Mouse (Mus musculus): ENCODE measurements at regions not wholly inside any gene's neighbourhood (a gene's known extent, or its start where the extent isn't known, plus 50 kb on each side); places are given as distances from the start of the nearest gene placed in this dataset.

DNA sequence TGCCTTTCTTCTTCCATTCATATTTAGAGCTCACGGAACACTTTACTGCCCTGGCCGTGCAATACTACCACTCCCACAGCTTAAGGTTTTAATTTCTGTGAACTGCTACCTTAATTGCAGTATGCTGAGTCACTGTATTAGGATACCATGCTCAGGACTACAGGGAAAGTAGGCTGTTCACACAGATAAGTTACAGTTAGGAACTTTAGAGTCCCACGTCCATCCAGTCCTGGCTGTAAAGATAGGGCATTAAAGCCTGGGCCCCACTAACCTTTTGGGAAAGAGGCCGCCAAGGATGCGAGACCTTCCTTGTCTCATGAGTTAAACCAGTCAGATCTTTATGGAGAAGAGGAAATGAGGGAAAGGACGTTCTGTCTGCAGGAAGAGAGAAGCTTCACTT is 574.6 kb downstream of the Stpg2 start:
- no peaks in the 10 kb centered on the region for H3K36me3 ChIP-seq (ENCODE audit: control insufficient read depth, insufficient read depth, low read length)
- no peaks in the 10 kb centered on the region for H3K9me3 ChIP-seq (ENCODE audit: control insufficient read depth, low read length)
- no peak overlapping the region for H3K9ac ChIP-seq (ENCODE audit: low read length)
- no peaks in the 10 kb centered on the region for H3K4me1 ChIP-seq (ENCODE audit: control insufficient read depth in 2 of 2, insufficient read depth in 2 of 2, low read length in 2 of 2)
- ATAC-seq (ENCODE audit: insufficient number of reproducible peaks, insufficient read depth, low FRiP score, low read depth) = no peak
- 69% methylated on average over 6 of the region's 6 CpGs for WGBS
- H3K27ac ChIP-seq (replicated peaks in 1 of 2; ENCODE audit: control insufficient read depth in 1 of 2, insufficient read depth in 1 of 2, low read depth in 2 of 2, low read length in 2 of 2) = no peak overlapping the region
- H3K27me3 ChIP-seq (ENCODE audit: control insufficient read depth, insufficient read depth, low read length) = no peaks in the 10 kb centered on the region
- no peak overlapping the region for H3K4me3 ChIP-seq (ENCODE audit: control insufficient read depth in 1 of 2, insufficient read depth in 1 of 2, low read depth in 1 of 2, low read length in 2 of 2)
- no peak overlapping the region for H3K4me2 ChIP-seq (ENCODE audit: low read length)

DNA sequence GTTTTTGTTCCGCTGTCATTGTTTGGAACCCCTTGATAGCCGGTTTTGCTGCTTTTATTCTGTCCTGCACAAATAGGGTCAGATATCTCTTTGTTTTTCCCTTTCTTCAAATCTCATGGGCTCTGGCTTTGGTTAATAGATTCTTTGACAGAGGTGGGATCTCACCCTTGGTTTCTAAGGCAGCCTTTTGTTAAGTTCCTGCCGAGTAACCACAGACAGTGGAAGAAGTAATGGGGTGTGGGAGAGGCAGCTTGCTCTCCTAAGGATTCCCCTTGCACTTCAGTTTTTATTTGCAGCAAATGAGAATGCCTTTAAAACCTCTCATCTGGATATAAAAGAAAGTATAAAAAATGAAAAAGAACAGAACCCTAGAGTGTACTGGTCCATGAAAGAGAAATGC is 577.9 kb downstream of the Stpg2 start:
- no peaks in the 10 kb centered on the region for H3K4me1 ChIP-seq (ENCODE audit: control insufficient read depth in 2 of 2, insufficient read depth in 2 of 2, low read length in 2 of 2)
- no peak overlapping the region for H3K4me2 ChIP-seq (ENCODE audit: low read length)
- 67% methylated on average over 3 of the region's 3 CpGs for WGBS
- no peak overlapping the region for H3K4me3 ChIP-seq (ENCODE audit: control insufficient read depth in 1 of 2, insufficient read depth in 1 of 2, low read depth in 1 of 2, low read length in 2 of 2)
- no peaks in the 10 kb centered on the region for H3K9me3 ChIP-seq (ENCODE audit: control insufficient read depth, low read length)
- no peaks in the 10 kb centered on the region for H3K36me3 ChIP-seq (ENCODE audit: control insufficient read depth, insufficient read depth, low read length)
- H3K27me3 ChIP-seq (ENCODE audit: control insufficient read depth, insufficient read depth, low read length) = no peaks in the 10 kb centered on the region
- H3K9ac ChIP-seq (ENCODE audit: low read length) = no peak overlapping the region
- H3K27ac ChIP-seq (replicated peaks in 1 of 2; ENCODE audit: control insufficient read depth in 1 of 2, insufficient read depth in 1 of 2, low read depth in 2 of 2, low read length in 2 of 2) = no peak overlapping the region
- ATAC-seq (ENCODE audit: insufficient number of reproducible peaks, insufficient read depth, low FRiP score, low read depth) = no peak

DNA sequence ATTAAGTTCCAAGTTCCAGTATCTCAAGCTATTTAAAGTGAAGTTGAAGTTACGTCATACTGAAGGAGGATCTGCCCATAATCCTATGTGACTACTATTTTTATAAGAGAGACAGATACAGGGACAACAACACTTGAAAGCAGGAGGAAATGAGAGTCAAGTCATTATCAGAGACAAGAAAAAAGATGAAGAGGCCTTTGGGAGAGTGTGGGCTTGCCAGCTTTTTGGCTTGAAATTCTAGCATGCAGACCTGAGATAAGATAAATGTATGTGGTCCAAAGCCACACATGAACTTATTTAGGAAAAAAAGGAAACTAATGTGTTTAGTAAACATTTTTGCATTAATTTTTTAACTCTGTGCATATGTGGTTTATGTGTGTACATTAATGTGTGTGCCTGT is 581.0 kb downstream of the Stpg2 start:
- 35% methylated on average over 1 of the region's 1 CpGs for WGBS
- no peak for ATAC-seq (ENCODE audit: insufficient number of reproducible peaks, insufficient read depth, low FRiP score, low read depth)

DNA sequence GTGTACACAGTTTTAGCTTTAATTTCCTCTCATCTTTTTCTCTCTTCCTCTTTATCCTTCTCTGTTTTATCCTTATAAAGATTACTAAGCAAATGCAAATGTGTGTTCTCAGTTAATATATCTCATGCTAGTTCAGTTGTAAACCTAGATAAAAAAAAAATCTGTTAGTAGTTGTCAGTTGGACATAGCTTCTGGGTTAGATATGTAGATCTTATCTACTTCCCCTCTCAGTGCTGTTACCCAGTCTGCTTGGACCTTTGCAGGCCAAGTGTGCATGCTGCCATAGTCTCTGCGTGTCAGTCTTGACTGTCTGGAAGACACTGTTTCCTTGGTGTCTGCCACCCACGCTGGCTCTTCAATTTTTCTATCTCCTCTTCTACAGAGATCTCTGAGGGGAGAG is 583.4 kb downstream of the Stpg2 start:
- 66% methylated on average over 2 of the region's 2 CpGs for WGBS
- H3K9me3 ChIP-seq (ENCODE audit: control insufficient read depth, low read length) = no peaks in the 10 kb centered on the region
- no peak overlapping the region for H3K4me3 ChIP-seq (ENCODE audit: control insufficient read depth in 1 of 2, insufficient read depth in 1 of 2, low read depth in 1 of 2, low read length in 2 of 2)

More for the DNA sequence above, 581.0 kb downstream of the Stpg2 start:
- Histone ChIP-seq H3K27ac (replicated peaks in 1 of 2; ENCODE audit: control insufficient read depth in 1 of 2, insufficient read depth in 1 of 2, low read depth in 2 of 2, low read length in 2 of 2) (no peak overlapping the region), H3K4me3 (ENCODE audit: control insufficient read depth in 1 of 2, insufficient read depth in 1 of 2, low read depth in 1 of 2, low read length in 2 of 2) (no peak overlapping the region), H3K9me3 (ENCODE audit: control insufficient read depth, low read length) (no peaks in the 10 kb centered on the region), H3K9ac (ENCODE audit: low read length) (no peak overlapping the region), H3K36me3 (ENCODE audit: control insufficient read depth, insufficient read depth, low read length) (no peaks in the 10 kb centered on the region), H3K27me3 (ENCODE audit: control insufficient read depth, insufficient read depth, low read length) (no peaks in the 10 kb centered on the region), H3K4me2 (ENCODE audit: low read length) (no peak overlapping the region), H3K4me1 (ENCODE audit: control insufficient read depth in 2 of 2, insufficient read depth in 2 of 2, low read length in 2 of 2) (no peaks in the 10 kb centered on the region)

DNA sequence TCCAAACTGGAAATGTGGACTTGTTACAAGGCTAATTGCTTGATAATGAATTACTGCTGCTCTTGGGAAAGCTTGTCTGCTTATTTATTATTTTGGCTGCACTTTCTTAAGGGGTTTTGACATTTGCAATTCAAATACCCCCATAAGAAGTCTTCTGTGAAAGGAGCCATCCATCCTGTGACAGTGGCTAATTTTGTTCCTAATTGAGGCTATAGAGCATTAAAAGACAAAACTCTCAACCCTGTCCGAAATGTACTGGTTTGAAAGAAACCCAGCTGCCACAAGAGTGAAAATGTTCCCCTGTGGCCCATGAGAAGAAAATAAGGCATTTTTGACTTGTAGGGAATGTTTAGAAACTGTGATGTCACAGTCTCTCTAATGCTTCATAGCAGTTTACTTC is 591.2 kb downstream of the Stpg2 start:
- no peak for ATAC-seq (ENCODE audit: insufficient number of reproducible peaks, insufficient read depth, low FRiP score, low read depth)
- no peak overlapping the region for H3K9ac ChIP-seq (ENCODE audit: low read length)
- WGBS = 83% methylated on average over 1 of the region's 1 CpGs
- H3K4me2 ChIP-seq (ENCODE audit: low read length) = no peak overlapping the region
- H3K4me1 ChIP-seq (ENCODE audit: control insufficient read depth in 2 of 2, insufficient read depth in 2 of 2, low read length in 2 of 2) = no peaks in the 10 kb centered on the region
- H3K36me3 ChIP-seq (ENCODE audit: control insufficient read depth, insufficient read depth, low read length) = no peaks in the 10 kb centered on the region
- no peak overlapping the region for H3K27ac ChIP-seq (replicated peaks in 1 of 2; ENCODE audit: control insufficient read depth in 1 of 2, insufficient read depth in 1 of 2, low read depth in 2 of 2, low read length in 2 of 2)
- no peak overlapping the region for H3K4me3 ChIP-seq (ENCODE audit: control insufficient read depth in 1 of 2, insufficient read depth in 1 of 2, low read depth in 1 of 2, low read length in 2 of 2)
- H3K27me3 ChIP-seq (ENCODE audit: control insufficient read depth, insufficient read depth, low read length) = no peaks in the 10 kb centered on the region
- H3K9me3 ChIP-seq (ENCODE audit: control insufficient read depth, low read length) = no peaks in the 10 kb centered on the region

More for the DNA sequence above, 583.4 kb downstream of the Stpg2 start:
- H3K27me3 ChIP-seq (ENCODE audit: control insufficient read depth, insufficient read depth, low read length) = no peaks in the 10 kb centered on the region
- H3K4me2 ChIP-seq (ENCODE audit: low read length) = no peak overlapping the region
- H3K4me1 ChIP-seq (ENCODE audit: control insufficient read depth in 2 of 2, insufficient read depth in 2 of 2, low read length in 2 of 2) = no peaks in the 10 kb centered on the region
- H3K36me3 ChIP-seq (ENCODE audit: control insufficient read depth, insufficient read depth, low read length) = no peaks in the 10 kb centered on the region
- H3K9ac ChIP-seq (ENCODE audit: low read length) = no peak overlapping the region
- no peak for ATAC-seq (ENCODE audit: insufficient number of reproducible peaks, insufficient read depth, low FRiP score, low read depth)
- H3K27ac ChIP-seq (replicated peaks in 1 of 2; ENCODE audit: control insufficient read depth in 1 of 2, insufficient read depth in 1 of 2, low read depth in 2 of 2, low read length in 2 of 2) = no peak overlapping the region

DNA sequence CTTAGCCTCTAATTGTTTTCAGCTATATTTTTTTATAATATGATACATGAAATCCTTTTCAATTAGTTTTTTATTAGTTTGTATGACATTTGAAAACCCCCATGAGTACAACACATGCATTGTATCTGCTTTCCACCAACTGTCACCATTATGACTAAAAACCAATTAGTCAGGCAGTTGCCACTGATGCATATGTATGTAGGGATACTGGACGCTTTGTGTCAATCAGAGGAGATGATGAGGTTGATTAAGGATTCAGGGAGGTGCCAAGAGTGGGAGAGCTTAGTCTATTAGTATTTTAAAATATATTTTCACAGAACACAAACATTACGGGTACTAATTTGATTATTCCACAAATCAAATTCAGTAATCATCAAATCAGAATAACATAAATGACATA is 593.6 kb downstream of the Stpg2 start:
- Histone ChIP-seq H3K4me3 (ENCODE audit: control insufficient read depth in 1 of 2, insufficient read depth in 1 of 2, low read depth in 1 of 2, low read length in 2 of 2) (no peak overlapping the region), H3K9ac (ENCODE audit: low read length) (no peak overlapping the region), H3K36me3 (ENCODE audit: control insufficient read depth, insufficient read depth, low read length) (no peaks in the 10 kb centered on the region), H3K27ac (replicated peaks in 1 of 2; ENCODE audit: control insufficient read depth in 1 of 2, insufficient read depth in 1 of 2, low read depth in 2 of 2, low read length in 2 of 2) (no peak overlapping the region), H3K4me1 (ENCODE audit: control insufficient read depth in 2 of 2, insufficient read depth in 2 of 2, low read length in 2 of 2) (no peaks in the 10 kb centered on the region), H3K9me3 (ENCODE audit: control insufficient read depth, low read length) (no peaks in the 10 kb centered on the region), H3K4me2 (ENCODE audit: low read length) (no peak overlapping the region), H3K27me3 (ENCODE audit: control insufficient read depth, insufficient read depth, low read length) (no peaks in the 10 kb centered on the region)
- ATAC-seq (ENCODE audit: insufficient number of reproducible peaks, insufficient read depth, low FRiP score, low read depth) = no peak
- 88% methylated on average over 2 of the region's 2 CpGs for WGBS

DNA sequence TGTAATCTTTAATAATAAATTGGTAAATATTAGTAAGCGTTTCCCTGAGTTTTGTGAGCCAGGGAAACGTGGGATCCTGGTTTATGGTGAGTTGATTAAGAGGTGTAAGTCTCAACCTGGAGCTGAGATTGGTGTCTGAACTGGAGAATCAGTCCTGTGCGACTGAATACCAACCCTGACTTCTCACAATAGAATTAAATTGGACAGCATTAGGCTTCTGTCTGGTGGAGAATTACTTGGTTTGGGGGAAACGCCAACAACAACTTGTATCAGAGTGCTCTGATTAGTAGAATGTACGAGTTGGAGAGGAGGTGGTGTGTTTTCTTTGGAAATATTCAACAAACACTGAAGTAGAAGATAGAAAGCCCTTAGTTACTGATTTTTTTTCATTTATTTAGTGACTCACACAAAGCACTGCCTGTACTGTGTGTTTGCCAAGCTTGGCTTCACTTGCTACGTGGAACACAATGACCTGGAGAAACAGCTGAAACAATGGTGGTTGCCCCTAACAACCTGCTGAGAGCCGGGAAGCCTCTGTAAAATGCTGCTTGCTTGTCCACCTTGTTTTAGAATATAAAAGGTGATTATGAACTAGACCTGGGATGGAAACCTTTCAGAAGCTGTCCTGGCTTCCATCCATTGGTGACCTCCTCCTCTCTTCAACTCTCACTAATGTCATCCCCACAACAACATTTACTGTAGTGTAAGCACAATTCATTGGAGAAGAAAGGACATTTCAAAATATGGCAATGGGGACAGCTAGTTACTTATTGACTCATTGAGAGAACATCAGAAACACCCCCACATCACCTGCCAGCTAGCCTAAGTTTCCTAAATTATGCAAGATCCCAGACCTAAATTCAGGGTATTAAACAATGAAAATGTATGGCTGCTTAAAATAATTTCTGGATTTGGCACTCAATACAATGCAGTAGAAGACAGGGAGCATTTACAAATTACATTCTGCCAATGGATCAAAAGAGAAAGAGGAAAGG is 597.5 kb downstream of the Stpg2 start:
- Histone ChIP-seq H3K27me3 (ENCODE audit: control insufficient read depth, insufficient read depth, low read length) (no peaks in the 10 kb centered on the region), H3K9me3 (ENCODE audit: control insufficient read depth, low read length) (no peaks in the 10 kb centered on the region), H3K4me3 (ENCODE audit: control insufficient read depth in 1 of 2, insufficient read depth in 1 of 2, low read depth in 1 of 2, low read length in 2 of 2) (no peak overlapping the region), H3K9ac (ENCODE audit: low read length) (no peak overlapping the region), H3K4me2 (ENCODE audit: low read length) (no peak overlapping the region), H3K27ac (replicated peaks in 1 of 2; ENCODE audit: control insufficient read depth in 1 of 2, insufficient read depth in 1 of 2, low read depth in 2 of 2, low read length in 2 of 2) (no peak overlapping the region), H3K4me1 (ENCODE audit: control insufficient read depth in 2 of 2, insufficient read depth in 2 of 2, low read length in 2 of 2) (no peaks in the 10 kb centered on the region), H3K36me3 (ENCODE audit: control insufficient read depth, insufficient read depth, low read length) (no peaks in the 10 kb centered on the region)
- WGBS = 57% methylated on average over 7 of the region's 7 CpGs
- peak; percentile 80 for ATAC-seq (ENCODE audit: insufficient number of reproducible peaks, insufficient read depth, low FRiP score, low read depth)

DNA sequence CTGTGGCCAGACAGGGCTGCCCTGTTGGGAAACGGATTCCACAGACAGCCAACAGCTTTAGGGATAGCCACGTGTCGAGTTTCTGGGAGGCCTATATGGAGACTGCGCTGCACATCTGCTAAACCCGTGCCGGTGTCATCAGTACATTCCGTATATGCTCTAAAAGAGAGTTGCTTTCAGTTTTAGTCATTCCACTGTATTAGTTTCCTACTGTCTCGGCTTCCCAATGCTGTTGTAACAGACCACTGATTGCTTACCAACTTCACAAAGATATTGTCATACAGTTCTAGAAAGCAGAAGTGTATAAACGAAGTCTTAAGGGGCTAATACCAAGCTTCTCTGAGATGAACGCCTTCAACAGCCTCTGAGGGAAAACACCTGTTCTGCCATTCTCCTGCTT is 622.5 kb downstream of the Stpg2 start:
- H3K36me3 ChIP-seq (ENCODE audit: control insufficient read depth, insufficient read depth, low read length) = no peaks in the 10 kb centered on the region
- no peak for ATAC-seq (ENCODE audit: insufficient number of reproducible peaks, insufficient read depth, low FRiP score, low read depth)
- 75% methylated on average over 10 of the region's 10 CpGs for WGBS
- H3K4me3 ChIP-seq (ENCODE audit: control insufficient read depth in 1 of 2, insufficient read depth in 1 of 2, low read depth in 1 of 2, low read length in 2 of 2) = no peak overlapping the region
- H3K9ac ChIP-seq (ENCODE audit: low read length) = no peak overlapping the region
- H3K9me3 ChIP-seq (ENCODE audit: control insufficient read depth, low read length) = no peaks in the 10 kb centered on the region
- H3K27ac ChIP-seq (replicated peaks in 1 of 2; ENCODE audit: control insufficient read depth in 1 of 2, insufficient read depth in 1 of 2, low read depth in 2 of 2, low read length in 2 of 2) = no peak overlapping the region
- H3K4me2 ChIP-seq (ENCODE audit: low read length) = no peak overlapping the region
- no peaks in the 10 kb centered on the region for H3K4me1 ChIP-seq (ENCODE audit: control insufficient read depth in 2 of 2, insufficient read depth in 2 of 2, low read length in 2 of 2)
- no peaks in the 10 kb centered on the region for H3K27me3 ChIP-seq (ENCODE audit: control insufficient read depth, insufficient read depth, low read length)
